8 mouse cellular contexts compared by ENCODE assay signal in genomic region chr12:108370596-108371428, GRCm38 (mm10). TPM values are rescaled to one million over a fixed set of nuclear protein-coding genes. Genes with fewer than 3 reads are reported as not detected.
DNase-seq lines count a peak whose midpoint lies in the region; ATAC-seq lines count a peak whose summit lies in the region.

Eml1 (plus strand) TSS chr12:108370957.

- ATAC-seq in forebrain, embryonic 12.5 days (ENCODE audit: low FRiP score) = no peak
- no peak for ATAC-seq in megakaryocyte-erythroid progenitor cell, adult 5-6 weeks (replicated peaks; ENCODE audit: low FRiP score, low TSS enrichment, poor library complexity, severe bottlenecking)

- no peak within 1 kb of the TSS for H3K4me2 ChIP-seq in forebrain, embryonic 12.5 days

- H3K4me3 ChIP-seq in forebrain, embryonic 12.5 days (replicated peaks) = no peak within 1 kb of the TSS

- no peaks in the 10 kb centered on the region for H3K36me3 ChIP-seq in forebrain, embryonic 12.5 days (replicated peaks)

- DNase-seq in layer of hippocampus, adult 8-10 months (ENCODE audit: low spot score in 2 of 2) = no peak
- no peak for DNase-seq in layer of hippocampus, adult 9-10 months (ENCODE audit: low spot score)
- DNase-seq in heart, postnatal 14 days = peak; percentile 65 to 74
- DNase-seq in large intestine, adult 2 months (ENCODE audit: low read depth, low spot score) = no peak
- peak; percentile 85 for DNase-seq in lung, postnatal 10 days
- no peak for DNase-seq in T-cell, adult 2 months (ENCODE audit: low spot score)

- H3K9me3 ChIP-seq in forebrain, embryonic 12.5 days = no peaks in the 10 kb centered on the region

- H3K27me3 ChIP-seq in forebrain, embryonic 12.5 days = no peaks in the 10 kb centered on the region; the same call in 1 of the 2 replicates

- H3K4me1 ChIP-seq in forebrain, embryonic 12.5 days = peaks cover 4% of the 10 kb centered on the region; the same call in 1 of the 2 replicates

- no peak within 1 kb of the TSS for H3K27ac ChIP-seq in forebrain, embryonic 12.5 days

- H3K9ac ChIP-seq in forebrain, embryonic 12.5 days = no peak within 1 kb of the TSS

- intact Hi-C loops in heart, postnatal 14 days (cut with DNase I) = no loop called here

- WGBS in forebrain, embryonic 12.5 days = 86% methylated on average over 19 of the region's 19 CpGs
- WGBS in large intestine, adult 2 months = 43% methylated on average over 19 of the region's 19 CpGs

RNA-seq across cellular contexts. Expression of gene Eml1, which starts in this region (rescaled TPM):
- 10 to 100 TPM; 43.0 to 51.1 (median 47.0) TPM for total RNA-seq in layer of hippocampus, adult 8-10 months (2022)
- 82.4 and 83.0 TPM in 2 replicates for polyA plus RNA-seq in forebrain, embryonic 12.5 days (2016; fragmentation: Nextera tagmentation; extraction: Ambion mirVana)
- 10 to 100 TPM; 81.7 to 89.8 TPM for total RNA-seq in heart, postnatal 14 days (2021)
- 27.0 and 27.9 TPM in 2 replicates for polyA plus RNA-seq in large intestine, adult 2 months (2012; rRNA removed)
- not detected in 2 replicates for total RNA-seq in megakaryocyte-erythroid progenitor cell, adult 5-6 weeks (2014; fragmentation: Nextera tagmentation)
- total RNA-seq in megakaryocyte-erythroid progenitor cell, adult 5-6 weeks (2017) = not detected in 2 replicates

Comparison
In these comparisons a context has a peak if more than half of its experiments do, and no peak if none do; other contexts are left out.
1. RNA of gene Eml1 (total RNA-seq): 81.7 to 89.8 TPM in heart, postnatal 14 days and 43.0 to 51.1 TPM in layer of hippocampus, adult 8-10 months; not detected in megakaryocyte-erythroid progenitor cell, adult 5-6 weeks; every median in the first group is over 10 times any median in the second.
2. DNase-seq: peak in heart, postnatal 14 days (2 of 2) and lung, postnatal 10 days (single experiment); none in layer of hippocampus, adult 8-10 months (0 of 2), layer of hippocampus, adult 9-10 months (single experiment), large intestine, adult 2 months (single experiment) and T-cell, adult 2 months (single experiment).